Mouse (Mus musculus): ENCODE measurements around the gene Plod3. TPM values are rescaled to one million over a fixed set of nuclear protein-coding genes. Genes with fewer than 3 reads are reported as not detected.

The Plod3 gene
- polyA plus RNA-seq, 1 experiment from 2014 or later: 41.1 TPM

- Histone ChIP-seq H3K36me3 (no peaks in the 10 kb centered on the region), H3K27me3 (replicated peaks) (peaks cover 75% of the 10 kb centered on the region), H3K4me3 (replicated peaks) (peak overlapping the region; percentile 30), H3K9me3 (no peaks in the 10 kb centered on the region), H3K4me1 (replicated peaks) (peaks cover 34% of the 10 kb centered on the region), H3K4me2 (replicated peaks) (peak overlapping the region; percentile 71), H3K9ac (no peak overlapping the region; the same call in 1 of the 2 replicates), H3K27ac (no peak overlapping the region)
- WGBS: under 1% methylated on average over 8 of the region's 8 CpGs
- ATAC-seq: no peak
Measured at GRCm38 (mm10) chr5:137029273-137029585, 42.4 kb downstream of the Plod3 start.

- Histone ChIP-seq H3K4me3 (replicated peaks) (peak overlapping the region; percentile 30), H3K4me2 (replicated peaks) (peak overlapping the region; percentile 71), H3K36me3 (no peaks in the 10 kb centered on the region), H3K4me1 (replicated peaks) (peaks cover 34% of the 10 kb centered on the region), H3K27me3 (replicated peaks) (peaks cover 69% of the 10 kb centered on the region), H3K27ac (no peak overlapping the region), H3K9ac (no peak overlapping the region; the same call in 1 of the 2 replicates), H3K9me3 (no peaks in the 10 kb centered on the region)
- peak; percentile 75 for ATAC-seq
- under 1% methylated on average over 52 of the region's 52 CpGs for WGBS
Measured at GRCm38 (mm10) chr5:137029643-137030415, 43.0 kb downstream of the Plod3 start.

- H3K4me2 ChIP-seq (replicated peaks): peak overlapping the region; percentile 71
- ATAC-seq: no peak
- no peaks in the 10 kb centered on the region for H3K36me3 ChIP-seq
- H3K4me1 ChIP-seq (replicated peaks): peaks cover 34% of the 10 kb centered on the region
- H3K9me3 ChIP-seq: no peaks in the 10 kb centered on the region
- no peak overlapping the region for H3K27ac ChIP-seq
- H3K27me3 ChIP-seq (replicated peaks): peaks cover 63% of the 10 kb centered on the region
- 17% methylated on average over 22 of the region's 22 CpGs for WGBS
- no peak overlapping the region for H3K9ac ChIP-seq
- no peak overlapping the region; the same call in 1 of the 2 replicates for H3K4me3 ChIP-seq (replicated peaks)
Measured at GRCm38 (mm10) chr5:137030416-137030810, 43.6 kb downstream of the Plod3 start.

- Histone ChIP-seq H3K27me3 (replicated peaks) (peaks cover 54% of the 10 kb centered on the region), H3K4me3 (replicated peaks) (peak overlapping the region; percentile 48), H3K4me1 (replicated peaks) (peaks cover 34% of the 10 kb centered on the region), H3K9ac (no peak overlapping the region), H3K9me3 (no peaks in the 10 kb centered on the region), H3K27ac (no peak overlapping the region), H3K4me2 (replicated peaks) (peak overlapping the region; percentile 99), H3K36me3 (0 out of 2 replicates have a peak, but pooled peaks cover 2% of the 10 kb centered on the region)
- 2% methylated on average over 78 of the region's 78 CpGs for WGBS
- no peak for ATAC-seq
Measured at GRCm38 (mm10) chr5:137031076-137032032, 44.5 kb downstream of the Plod3 start.

GRCm38 (mm10) chr5:137032033-137032421 lies 45.2 kb downstream of the Plod3 start:
- Histone ChIP-seq H3K27ac (no peak overlapping the region), H3K4me3 (replicated peaks) (peak overlapping the region; percentile 48), H3K4me2 (replicated peaks) (peak overlapping the region; percentile 99), H3K9me3 (no peaks in the 10 kb centered on the region), H3K36me3 (0 out of 2 replicates have a peak, but pooled peaks cover 3% of the 10 kb centered on the region), H3K4me1 (replicated peaks) (peaks cover 34% of the 10 kb centered on the region), H3K27me3 (replicated peaks) (peaks cover 47% of the 10 kb centered on the region), H3K9ac (no peak overlapping the region)
- ATAC-seq: no peak
- WGBS: under 1% methylated on average over 33 of the region's 33 CpGs

- Histone ChIP-seq H3K4me2 (replicated peaks) (peak overlapping the region; percentile 99), H3K9me3 (no peaks in the 10 kb centered on the region), H3K4me3 (replicated peaks) (peak overlapping the region; percentile 48), H3K27ac (no peak overlapping the region), H3K9ac (peak overlapping the region; percentile 21; the same call in 1 of the 2 replicates), H3K27me3 (replicated peaks) (peaks cover 44% of the 10 kb centered on the region), H3K4me1 (replicated peaks) (peaks cover 34% of the 10 kb centered on the region), H3K36me3 (peaks cover 5% of the 10 kb centered on the region)
- WGBS: under 1% methylated on average over 45 of the region's 49 CpGs
- ATAC-seq: peak; percentile 87
Measured at GRCm38 (mm10) chr5:137032641-137033074, 45.8 kb downstream of the Plod3 start.

GRCm38 (mm10) chr5:137036211-137036610 lies 49.4 kb downstream of the Plod3 start:
- Histone ChIP-seq H3K9me3 (no peaks in the 10 kb centered on the region), H3K36me3 (peaks cover 26% of the 10 kb centered on the region), H3K27me3 (replicated peaks) (peaks cover 13% of the 10 kb centered on the region), H3K27ac (no peak overlapping the region), H3K4me2 (replicated peaks) (no peak overlapping the region), H3K9ac (no peak overlapping the region), H3K4me1 (replicated peaks) (peaks cover 18% of the 10 kb centered on the region), H3K4me3 (replicated peaks) (no peak overlapping the region)
- no peak for ATAC-seq
- 85% methylated on average over 13 of the region's 13 CpGs for WGBS

GRCm38 (mm10) chr5:137039453-137039852 lies 52.6 kb downstream of the Plod3 start:
- H3K27ac ChIP-seq: no peak overlapping the region
- H3K27me3 ChIP-seq (replicated peaks): no peaks in the 10 kb centered on the region
- H3K4me2 ChIP-seq (replicated peaks): no peak overlapping the region
- H3K9ac ChIP-seq: no peak overlapping the region
- peak; percentile 48 for ATAC-seq
- 91% methylated on average over 10 of the region's 10 CpGs for WGBS
- no peak overlapping the region for H3K4me3 ChIP-seq (replicated peaks)
- peaks cover 42% of the 10 kb centered on the region for H3K36me3 ChIP-seq
- H3K9me3 ChIP-seq: no peaks in the 10 kb centered on the region
- H3K4me1 ChIP-seq (replicated peaks): no peaks in the 10 kb centered on the region

- Histone ChIP-seq H3K27me3 (replicated peaks) (no peaks in the 10 kb centered on the region), H3K4me2 (replicated peaks) (no peak overlapping the region), H3K9ac (no peak overlapping the region), H3K4me1 (replicated peaks) (0 out of 2 replicates have a peak, but pooled peaks cover 4% of the 10 kb centered on the region), H3K36me3 (peaks cover 40% of the 10 kb centered on the region), H3K4me3 (replicated peaks) (no peak overlapping the region), H3K27ac (no peak overlapping the region), H3K9me3 (no peaks in the 10 kb centered on the region)
- WGBS: 87% methylated on average over 10 of the region's 10 CpGs
- ATAC-seq: no peak
Measured at GRCm38 (mm10) chr5:137041442-137041841, 54.6 kb downstream of the Plod3 start.

GRCm38 (mm10) chr5:137043997-137044396 lies 57.2 kb downstream of the Plod3 start:
- no peak for ATAC-seq
- H3K9me3 ChIP-seq: no peaks in the 10 kb centered on the region
- no peak overlapping the region for H3K4me3 ChIP-seq (replicated peaks)
- no peak overlapping the region for H3K4me2 ChIP-seq (replicated peaks)
- no peak overlapping the region for H3K9ac ChIP-seq
- H3K27ac ChIP-seq: no peak overlapping the region
- 91% methylated on average over 7 of the region's 7 CpGs for WGBS
- H3K36me3 ChIP-seq: peaks cover 29% of the 10 kb centered on the region
- 0 out of 2 replicates have a peak, but pooled peaks cover 4% of the 10 kb centered on the region for H3K4me1 ChIP-seq (replicated peaks)
- H3K27me3 ChIP-seq (replicated peaks): no peaks in the 10 kb centered on the region

GRCm38 (mm10) chr5:137045402-137046323 lies 58.8 kb downstream of the Plod3 start, which contains the start of gene Ap1s1:
Ap1s1 (minus strand) TSS chr5:137046135.
- Histone ChIP-seq H3K4me2 (replicated peaks) (peak within 1 kb of the TSS; percentile 75), H3K27ac (peak within 1 kb of the TSS; percentile 69), H3K4me1 (replicated peaks) (0 out of 2 replicates have a peak, but pooled peaks cover 4% of the 10 kb centered on the region), H3K36me3 (peaks cover 19% of the 10 kb centered on the region), H3K9me3 (no peaks in the 10 kb centered on the region), H3K27me3 (replicated peaks) (no peaks in the 10 kb centered on the region), H3K4me3 (replicated peaks) (peak within 1 kb of the TSS; percentile 67), H3K9ac (peak within 1 kb of the TSS; percentile 66)
- peak; percentile 91 for ATAC-seq
- under 1% methylated on average over 48 of the region's 48 CpGs for WGBS
